Mouse (Mus musculus): ENCODE measurements around the gene Ezh1. TPM values are rescaled to one million over a fixed set of nuclear protein-coding genes. Genes with fewer than 3 reads are reported as not detected.
A peak's percentile ranks its signal among the peaks of the same experiment; 100 is the strongest.

Ezh1 gene
- polyA plus RNA-seq, 1 experiment from 2014 or later = 13.7 TPM

- DNase-seq (ENCODE audit: low spot score) = no peak
Observed at GRCm38 (mm10) chr11:101148751-101149150, 77.5 kb downstream of the Ezh1 start.

GRCm38 (mm10) chr11:101146377-101146776 is 79.9 kb downstream of the Ezh1 start:
- peak; percentile 56 for DNase-seq (ENCODE audit: low spot score)

GRCm38 (mm10) chr11:101143338-101144225 is 82.7 kb downstream of the Ezh1 start:
- DNase-seq (ENCODE audit: low spot score) = peak; percentile 67

GRCm38 (mm10) chr11:101142215-101142967 is 83.9 kb downstream of the Ezh1 start:
- no peak for DNase-seq (ENCODE audit: low spot score)

Other genes starting within 250 kb of the Ezh1 start
- 17.6 and 19.1 TPM in 2 replicates for gene Atp6v0a1, start 217.0 kb downstream of the Ezh1 start, polyA plus RNA-seq (2015; fragmentation: Nextera tagmentation; extraction: Ambion mirVana)
- gene Naglu, start 156.5 kb downstream of the Ezh1 start, polyA plus RNA-seq (2015; fragmentation: Nextera tagmentation; extraction: Ambion mirVana) = 10.5 and 11.5 TPM in 2 replicates
- 0.10 and 0.13 TPM in 2 replicates for gene Hsd17b1, start 148.1 kb downstream of the Ezh1 start, polyA plus RNA-seq (2015; fragmentation: Nextera tagmentation; extraction: Ambion mirVana)
- gene Coasy, start 143.9 kb downstream of the Ezh1 start, polyA plus RNA-seq (2015; fragmentation: Nextera tagmentation; extraction: Ambion mirVana) = 37.3 and 40.5 TPM in 2 replicates
- gene Mlx, start 139.2 kb downstream of the Ezh1 start, polyA plus RNA-seq (2015; fragmentation: Nextera tagmentation; extraction: Ambion mirVana) = 79.8 and 80.8 TPM in 2 replicates
- gene Psmc3ip, start 131.0 kb downstream of the Ezh1 start, polyA plus RNA-seq (2015; fragmentation: Nextera tagmentation; extraction: Ambion mirVana) = 34.6 and 39.0 TPM in 2 replicates
- 20.9 and 22.2 TPM in 2 replicates for gene Retreg3, start 106.6 kb downstream of the Ezh1 start, polyA plus RNA-seq (2015; fragmentation: Nextera tagmentation; extraction: Ambion mirVana)
- gene Tubg1, start 106.5 kb downstream of the Ezh1 start, polyA plus RNA-seq (2015; fragmentation: Nextera tagmentation; extraction: Ambion mirVana) = 73.0 and 80.2 TPM in 2 replicates
- gene Tubg2, start 70.6 kb downstream of the Ezh1 start, polyA plus RNA-seq (2015; fragmentation: Nextera tagmentation; extraction: Ambion mirVana) = 1.5 and 1.6 TPM in 2 replicates
- 0.32 and 0.53 TPM in 2 replicates for gene Cntnap1, start 55.9 kb downstream of the Ezh1 start, polyA plus RNA-seq (2015; fragmentation: Nextera tagmentation; extraction: Ambion mirVana)
- gene Plekhh3, start 55.1 kb downstream of the Ezh1 start, polyA plus RNA-seq (2015; fragmentation: Nextera tagmentation; extraction: Ambion mirVana) = 2.4 and 2.8 TPM in 2 replicates
- 1.7 and 1.8 TPM in 2 replicates for gene Ccr10, start 51.0 kb downstream of the Ezh1 start, polyA plus RNA-seq (2015; fragmentation: Nextera tagmentation; extraction: Ambion mirVana)
- 29.6 and 30.8 TPM in 2 replicates for gene Ramp2, start 19.6 kb upstream of the Ezh1 start, polyA plus RNA-seq (2015; fragmentation: Nextera tagmentation; extraction: Ambion mirVana)
- gene Vps25, start 27.2 kb upstream of the Ezh1 start, polyA plus RNA-seq (2015; fragmentation: Nextera tagmentation; extraction: Ambion mirVana) = 132 and 149 TPM in 2 replicates
- gene Wnk4, start 34.1 kb upstream of the Ezh1 start, polyA plus RNA-seq (2015; fragmentation: Nextera tagmentation; extraction: Ambion mirVana) = 1.4 and 2.1 TPM in 2 replicates
- gene Cntd1, start 52.5 kb upstream of the Ezh1 start, polyA plus RNA-seq (2015; fragmentation: Nextera tagmentation; extraction: Ambion mirVana) = 1.3 and 1.9 TPM in 2 replicates
- 164 and 179 TPM in 2 replicates for gene Coa3, start 52.7 kb upstream of the Ezh1 start, polyA plus RNA-seq (2015; fragmentation: Nextera tagmentation; extraction: Ambion mirVana)
- gene Becn1, start 75.8 kb upstream of the Ezh1 start, polyA plus RNA-seq (2015; fragmentation: Nextera tagmentation; extraction: Ambion mirVana) = 182 and 191 TPM in 2 replicates
- 123 and 135 TPM in 2 replicates for gene Psme3, start 89.8 kb upstream of the Ezh1 start, polyA plus RNA-seq (2015; fragmentation: Nextera tagmentation; extraction: Ambion mirVana)
- 0.76 and 1.0 TPM in 2 replicates for gene Aoc2, start 98.6 kb upstream of the Ezh1 start, polyA plus RNA-seq (2015; fragmentation: Nextera tagmentation; extraction: Ambion mirVana)
- 0.69 and 0.78 TPM in 2 replicates for gene Aoc3, start 104.1 kb upstream of the Ezh1 start, polyA plus RNA-seq (2015; fragmentation: Nextera tagmentation; extraction: Ambion mirVana)
- 0.07 and 0.17 TPM in 2 replicates for gene G6pc, start 141.1 kb upstream of the Ezh1 start, polyA plus RNA-seq (2015; fragmentation: Nextera tagmentation; extraction: Ambion mirVana)
- 67.6 and 70.6 TPM in 2 replicates for gene Aarsd1, start 191.2 kb upstream of the Ezh1 start, polyA plus RNA-seq (2015; fragmentation: Nextera tagmentation; extraction: Ambion mirVana)
- 1.5 and 2.2 TPM in 2 replicates for gene Gm27029, start 198.3 kb upstream of the Ezh1 start, polyA plus RNA-seq (2015; fragmentation: Nextera tagmentation; extraction: Ambion mirVana)
- gene Rundc1, start 198.6 kb upstream of the Ezh1 start, polyA plus RNA-seq (2015; fragmentation: Nextera tagmentation; extraction: Ambion mirVana) = 13.2 and 16.1 TPM in 2 replicates
- gene Ptges3l, start 198.9 kb upstream of the Ezh1 start, polyA plus RNA-seq (2015; fragmentation: Nextera tagmentation; extraction: Ambion mirVana) = 1.8 TPM in 2 replicates
- gene Rpl27, start 215.8 kb upstream of the Ezh1 start, polyA plus RNA-seq (2015; fragmentation: Nextera tagmentation; extraction: Ambion mirVana) = 550 and 596 TPM in 2 replicates
- gene Ifi35, start 221.9 kb upstream of the Ezh1 start, polyA plus RNA-seq (2015; fragmentation: Nextera tagmentation; extraction: Ambion mirVana) = 86.4 and 87.4 TPM in 2 replicates
- 3.7 and 4.6 TPM in 2 replicates for gene Rnd2, start 238.5 kb upstream of the Ezh1 start, polyA plus RNA-seq (2015; fragmentation: Nextera tagmentation; extraction: Ambion mirVana)
- 24.7 and 25.3 TPM in 2 replicates for gene Vat1, start 239.8 kb upstream of the Ezh1 start, polyA plus RNA-seq (2015; fragmentation: Nextera tagmentation; extraction: Ambion mirVana)